Comparison of ENCODE assay signal across 10 mouse cellular contexts in genomic region chr10:122563973-122564372, GRCm38 (mm10).
A peak's percentile ranks its signal among the peaks of the same experiment; 100 is the strongest.
DNase-seq lines count a peak whose midpoint lies in the region; ATAC-seq lines count a peak whose summit lies in the region.
"Had no signal": no experiment of that assay in that cellular context is flagged by ENCODE, and none has a peak within 500 bp of the region (broad histone marks: within the 10 kb centered on the region; RNA-seq: fewer than 3 reads in every experiment).

No protein-coding gene starts in this region.

- WGBS in heart, embryonic 16.5 days: 51% methylated on average over 10 of the region's 10 CpGs
- WGBS in heart, embryonic 11.5 days (ENCODE audit: insufficient replicate concordance): 66% methylated on average over 10 of the region's 10 CpGs
- 36% methylated on average over 10 of the region's 10 CpGs for WGBS in hindbrain, embryonic 11.5 days
- 23% methylated on average over 10 of the region's 10 CpGs for WGBS in midbrain, embryonic 16.5 days

- no peak for ATAC-seq in heart, embryonic 16.5 days (replicated peaks; ENCODE audit: extremely low read depth, insufficient read depth, low FRiP score)
- ATAC-seq in heart, embryonic 11.5 days (replicated peaks; ENCODE audit: insufficient number of reproducible peaks, low FRiP score, low TSS enrichment): no peak
- ATAC-seq in hindbrain, embryonic 11.5 days (ENCODE audit: low FRiP score): peak; percentile 56
- ATAC-seq in midbrain, embryonic 16.5 days: peak; percentile 17; the same call in 1 of the 2 replicates

- H3K27ac ChIP-seq in heart, embryonic 16.5 days (ENCODE audit: low read length): no peak overlapping the region
- no peak overlapping the region for H3K27ac ChIP-seq in heart, embryonic 11.5 days (ENCODE audit: low read depth, low read length)
- H3K27ac ChIP-seq in hindbrain, embryonic 11.5 days (ENCODE audit: low read depth, low read length): peak overlapping the region; percentile 27; the same call in 1 of the 2 replicates
- peak overlapping the region; percentile 63 for H3K27ac ChIP-seq in midbrain, embryonic 16.5 days (ENCODE audit: low read length)

- H3K9me3 ChIP-seq in heart, embryonic 16.5 days (replicated peaks; ENCODE audit: control insufficient read depth, low read length): no peaks in the 10 kb centered on the region
- no peaks in the 10 kb centered on the region for H3K9me3 ChIP-seq in heart, embryonic 11.5 days (replicated peaks; ENCODE audit: control insufficient read depth, low read length)
- no peaks in the 10 kb centered on the region for H3K9me3 ChIP-seq in hindbrain, embryonic 11.5 days (ENCODE audit: control insufficient read depth, low read length)
- H3K9me3 ChIP-seq in midbrain, embryonic 16.5 days (replicated peaks; ENCODE audit: control insufficient read depth, low read length, poor library complexity, severe bottlenecking): no peaks in the 10 kb centered on the region

- H3K27me3 ChIP-seq in heart, embryonic 16.5 days (ENCODE audit: control insufficient read depth, insufficient read depth, low read length): no peaks in the 10 kb centered on the region
- no peaks in the 10 kb centered on the region for H3K27me3 ChIP-seq in heart, embryonic 11.5 days (ENCODE audit: control insufficient read depth, insufficient read depth, low read length)
- no peaks in the 10 kb centered on the region for H3K27me3 ChIP-seq in hindbrain, embryonic 11.5 days (ENCODE audit: control insufficient read depth, insufficient read depth, low read length)
- H3K27me3 ChIP-seq in midbrain, embryonic 16.5 days (ENCODE audit: control insufficient read depth, insufficient read depth, low read depth, low read length): no peaks in the 10 kb centered on the region

- DNase-seq in embryo, embryonic 10.5 days (ENCODE audit: low spot score): peak; percentile 47
- DNase-seq in hindbrain, embryonic 11.5 days (ENCODE audit: low spot score): peak; percentile 22
- DNase-seq in thymus, postnatal 36 days: no peak
- no peak for DNase-seq in left cerebral cortex, postnatal 10 days (ENCODE audit: extremely low spot score in 1 of 2, low spot score in 2 of 2)
- DNase-seq in frontal cortex, postnatal 25 days (ENCODE audit: low spot score in 2 of 2): no peak
- DNase-seq: cerebellum, postnatal 14 days; thymus, postnatal 14 days had no signal

- intact Hi-C loops in left cerebral cortex, postnatal 10 days (cut with DNase I): no loop called here

- no peaks in the 10 kb centered on the region for H3K4me1 ChIP-seq in heart, embryonic 16.5 days (ENCODE audit: control insufficient read depth, insufficient read depth, low read length)
- H3K4me1 ChIP-seq in heart, embryonic 11.5 days (ENCODE audit: control insufficient read depth, insufficient read depth, low read length): no peaks in the 10 kb centered on the region
- no peaks in the 10 kb centered on the region for H3K4me1 ChIP-seq in hindbrain, embryonic 11.5 days (replicated peaks; ENCODE audit: control insufficient read depth, insufficient read depth, low read length)
- H3K4me1 ChIP-seq in midbrain, embryonic 16.5 days (ENCODE audit: control insufficient read depth, insufficient read depth, low read length): peaks cover 6% of the 10 kb centered on the region; the same call in 1 of the 2 replicates

- H3K36me3 ChIP-seq in heart, embryonic 16.5 days (ENCODE audit: control insufficient read depth, insufficient read depth): no peaks in the 10 kb centered on the region
- H3K36me3 ChIP-seq in heart, embryonic 11.5 days (ENCODE audit: control insufficient read depth, insufficient read depth, low read length): no peaks in the 10 kb centered on the region
- H3K36me3 ChIP-seq in hindbrain, embryonic 11.5 days (ENCODE audit: control insufficient read depth, insufficient read depth, low read length): no peaks in the 10 kb centered on the region
- no peaks in the 10 kb centered on the region for H3K36me3 ChIP-seq in midbrain, embryonic 16.5 days (ENCODE audit: control insufficient read depth, insufficient read depth, low read length)

- no peak overlapping the region for H3K4me3 ChIP-seq in heart, embryonic 16.5 days (ENCODE audit: low read length)
- H3K4me3 ChIP-seq in heart, embryonic 11.5 days (ENCODE audit: low read depth, low read length): no peak overlapping the region
- H3K4me3 ChIP-seq in hindbrain, embryonic 11.5 days (ENCODE audit: low read depth, low read length): no peak overlapping the region
- H3K4me3 ChIP-seq in midbrain, embryonic 16.5 days (ENCODE audit: low read depth, low read length): no peak overlapping the region

- no peak overlapping the region for H3K9ac ChIP-seq in heart, embryonic 16.5 days (ENCODE audit: low read length)
- no peak overlapping the region for H3K9ac ChIP-seq in heart, embryonic 11.5 days (ENCODE audit: low read depth, low read length)
- H3K9ac ChIP-seq in hindbrain, embryonic 11.5 days (ENCODE audit: low read depth, low read length): no peak overlapping the region
- 0 out of 2 replicates have a peak overlapping the region, but pooled peaks have one; percentile 38 for H3K9ac ChIP-seq in midbrain, embryonic 16.5 days (ENCODE audit: low read depth, low read length)

- H3K4me2 ChIP-seq in heart, embryonic 16.5 days (ENCODE audit: low read depth, low read length): peak overlapping the region; percentile 31; the same call in 1 of the 2 replicates
- H3K4me2 ChIP-seq in heart, embryonic 11.5 days: no peak overlapping the region
- H3K4me2 ChIP-seq in hindbrain, embryonic 11.5 days (replicated peaks; ENCODE audit: low read depth, low read length): no peak overlapping the region
- H3K4me2 ChIP-seq in midbrain, embryonic 16.5 days (ENCODE audit: low read length): peak overlapping the region; percentile 42

Comparison
In these comparisons a context has a peak if more than half of its experiments do, and no peak if none do; other contexts are left out.
1. H3K4me2 ChIP-seq: peak in heart, embryonic 16.5 days (single experiment) and midbrain, embryonic 16.5 days (single experiment); none in heart, embryonic 11.5 days (single experiment) and hindbrain, embryonic 11.5 days (single experiment).
2. ATAC-seq: peak in hindbrain, embryonic 11.5 days (single experiment) and midbrain, embryonic 16.5 days (single experiment); none in heart, embryonic 16.5 days (single experiment) and heart, embryonic 11.5 days (single experiment).
3. H3K27ac ChIP-seq: peak in hindbrain, embryonic 11.5 days (single experiment) and midbrain, embryonic 16.5 days (single experiment); none in heart, embryonic 16.5 days (single experiment) and heart, embryonic 11.5 days (single experiment).
4. DNase-seq: peak in embryo, embryonic 10.5 days (single experiment) and hindbrain, embryonic 11.5 days (single experiment); none in thymus, postnatal 36 days (0 of 2), left cerebral cortex, postnatal 10 days (0 of 2) and frontal cortex, postnatal 25 days (0 of 2).